Mouse (Mus musculus) heart, embryonic 12.5 days (tissue): ENCODE measurements at regions not wholly inside any gene's neighbourhood (a gene's known extent, or its start where the extent isn't known, plus 50 kb on each side); places are given as distances from the start of the nearest gene placed in this dataset.
A peak's percentile ranks its signal among the peaks of the same experiment; 100 is the strongest.

Source experiments
- ATAC-seq: fragments of 200-750 bp; cut with Nextera tagmentation; 2 replicates; pipeline ENCODE4 v1.8.0; 2017; ENCODE audit warnings: moderate TSS enrichment, moderate library complexity; ENCODE audit not compliant: insufficient number of reproducible peaks, low FRiP score
- H3K27ac ChIP-seq: fragments of 300-500 bp; sonication (generic); 2 replicates; pipeline ENCODE4 v1.5.1; 2016; ENCODE audit warnings: mild to moderate bottlenecking, moderate library complexity; ENCODE audit not compliant: poor library complexity, severe bottlenecking
- H3K27me3 ChIP-seq: fragments of 300-500 bp; sonication (generic); replicated peaks from 2 replicates; pipeline ENCODE4 v1.6.1; 2016; ENCODE audit warnings: mild to moderate bottlenecking, moderate library complexity
- H3K36me3 ChIP-seq: fragments of 300-500 bp; sonication (generic); 2 replicates; pipeline ENCODE4 v1.6.1; 2016; ENCODE audit warnings: mild to moderate bottlenecking, moderate library complexity
- H3K4me1 ChIP-seq: fragments of 300-500 bp; sonication (generic); replicated peaks from 2 replicates; pipeline ENCODE4 v1.6.1; 2016; ENCODE audit warnings: mild to moderate bottlenecking
- H3K4me2 ChIP-seq: fragments of 300-500 bp; sonication (generic); 2 replicates; pipeline ENCODE4 v1.6.1; 2016; ENCODE audit warnings: mild to moderate bottlenecking, moderate library complexity
- H3K4me3 ChIP-seq: fragments of 300-500 bp; sonication (generic); 2 replicates; pipeline ENCODE4 v1.5.1; 2016; ENCODE audit warnings: mild to moderate bottlenecking
- H3K9ac ChIP-seq: fragments of 300-500 bp; sonication (generic); 2 replicates; pipeline ENCODE4 v1.6.1; 2016; ENCODE audit warnings: mild to moderate bottlenecking, moderate library complexity
- H3K9me3 ChIP-seq: fragments of 300-500 bp; sonication (generic); replicated peaks from 2 replicates; pipeline ENCODE4 v1.6.1; 2016; ENCODE audit warnings: mild to moderate bottlenecking, moderate library complexity
- WGBS: fragments of 180-500 bp; shearing (Covaris S2); methylation state at CpG from one replicate; pipeline ENCODE4 v1.1.7; 2016; 5-methylcytosine and 5-hydroxymethylcytosine counted together

DNA sequence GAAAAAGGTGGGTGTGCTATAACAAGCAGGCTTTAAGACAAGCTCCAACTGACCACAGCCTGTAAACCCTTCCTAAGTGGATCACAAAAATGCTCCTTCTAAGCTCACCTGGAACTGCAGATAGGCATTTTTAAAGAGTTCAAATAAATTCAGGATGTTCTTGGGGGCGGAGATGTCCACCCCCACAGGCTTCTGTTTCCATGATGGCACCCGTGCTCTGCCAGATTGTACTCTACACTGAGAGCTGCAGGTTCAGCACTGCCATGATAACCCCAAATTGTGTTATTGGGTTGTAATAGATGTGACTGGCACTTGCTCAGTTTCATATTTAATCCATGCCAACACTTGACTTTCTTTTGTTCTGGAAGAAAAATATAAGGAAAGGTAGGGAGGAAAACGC lies 158.8 kb downstream of the Fam84b start:
- Histone ChIP-seq H3K4me1 (peaks cover 13% of the 10 kb centered on the region; the same call in 1 of the 2 replicates), H3K4me3 (no peak overlapping the region), H3K9me3 (no peaks in the 10 kb centered on the region), H3K4me2 (no peak overlapping the region), H3K27me3 (no peaks in the 10 kb centered on the region), H3K36me3 (no peaks in the 10 kb centered on the region), H3K9ac (no peak overlapping the region), H3K27ac (no peak overlapping the region)
- no peak for ATAC-seq
- 80% methylated on average over 3 of the region's 3 CpGs for WGBS

DNA sequence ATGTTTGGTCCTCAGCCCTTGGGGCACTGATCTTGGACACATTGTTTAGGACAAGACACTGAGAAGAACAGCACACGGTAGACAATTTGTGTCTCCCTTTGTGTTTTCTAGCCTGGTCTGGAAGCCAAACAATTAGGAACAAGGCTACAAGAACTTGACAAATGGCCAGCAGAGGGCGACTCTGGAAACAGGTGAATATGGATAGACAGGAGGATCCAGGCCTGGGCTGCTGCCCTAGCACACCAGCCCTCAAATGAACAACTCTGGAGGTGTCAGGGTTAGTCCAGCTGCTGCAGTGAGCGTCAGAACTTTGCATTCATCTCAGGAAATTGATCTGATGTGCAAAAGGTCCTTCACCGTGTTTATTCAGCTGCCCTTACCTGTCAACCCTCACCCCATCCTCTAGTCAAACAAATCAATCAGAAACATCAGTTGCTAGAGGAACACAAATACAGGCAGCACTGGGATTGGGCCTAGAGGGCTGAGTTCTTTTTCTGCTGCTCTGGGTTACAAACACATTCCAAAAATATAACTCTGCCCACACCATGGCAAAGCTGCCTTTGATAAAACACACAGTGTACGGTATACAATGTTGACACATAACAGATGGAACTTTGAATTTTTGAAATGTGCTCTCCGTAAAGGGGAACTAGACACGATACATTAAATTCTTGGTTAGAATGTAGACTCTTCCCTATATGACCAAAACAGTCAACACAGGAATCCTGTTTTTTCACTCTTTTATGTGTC lies 159.7 kb downstream of the Fam84b start:
- Histone ChIP-seq H3K9ac (no peak overlapping the region), H3K4me1 (peaks cover 13% of the 10 kb centered on the region; the same call in 1 of the 2 replicates), H3K27me3 (no peaks in the 10 kb centered on the region), H3K4me2 (no peak overlapping the region), H3K4me3 (no peak overlapping the region), H3K9me3 (no peaks in the 10 kb centered on the region), H3K36me3 (no peaks in the 10 kb centered on the region), H3K27ac (no peak overlapping the region)
- WGBS = 62% methylated on average over 7 of the region's 7 CpGs
- ATAC-seq = no peak

- Histone ChIP-seq H3K27ac (no peak overlapping the region), H3K36me3 (no peaks in the 10 kb centered on the region), H3K9me3 (no peaks in the 10 kb centered on the region), H3K27me3 (no peaks in the 10 kb centered on the region), H3K4me3 (no peak overlapping the region), H3K9ac (no peak overlapping the region), H3K4me2 (no peak overlapping the region), H3K4me1 (peaks cover 13% of the 10 kb centered on the region; the same call in 1 of the 2 replicates)
- WGBS = 31% methylated on average over 6 of the region's 6 CpGs
- ATAC-seq = no peak
Observed at GRCm38 (mm10) chr15:60692718-60693597, 160.6 kb downstream of the Fam84b start.

DNA sequence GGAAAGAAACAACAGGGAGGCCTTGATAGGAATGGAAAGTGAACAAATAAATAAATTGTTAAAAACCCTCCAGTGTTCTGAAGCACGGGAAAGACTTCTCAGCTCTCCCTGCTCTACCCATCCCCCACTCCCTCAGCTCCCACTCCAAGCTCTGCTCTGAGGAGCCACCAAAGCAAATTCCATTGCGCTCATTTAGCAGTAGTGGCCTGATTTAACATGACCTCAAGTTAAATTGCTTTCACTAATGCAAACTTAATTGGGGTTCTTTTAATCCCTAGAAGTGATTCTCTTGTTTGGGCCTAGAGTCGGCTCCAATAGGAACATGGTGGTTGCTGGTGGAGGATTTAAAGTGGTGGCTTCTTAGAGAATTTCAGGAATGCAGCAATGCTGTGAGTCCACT lies 161.4 kb downstream of the Fam84b start:
- Histone ChIP-seq H3K4me3 (no peak overlapping the region), H3K27ac (peak overlapping the region; percentile 58), H3K9ac (no peak overlapping the region), H3K4me1 (peaks cover 13% of the 10 kb centered on the region; the same call in 1 of the 2 replicates), H3K27me3 (no peaks in the 10 kb centered on the region), H3K4me2 (no peak overlapping the region), H3K9me3 (no peaks in the 10 kb centered on the region), H3K36me3 (no peaks in the 10 kb centered on the region)
- WGBS = 35% methylated on average over 3 of the region's 3 CpGs
- ATAC-seq = no peak

DNA sequence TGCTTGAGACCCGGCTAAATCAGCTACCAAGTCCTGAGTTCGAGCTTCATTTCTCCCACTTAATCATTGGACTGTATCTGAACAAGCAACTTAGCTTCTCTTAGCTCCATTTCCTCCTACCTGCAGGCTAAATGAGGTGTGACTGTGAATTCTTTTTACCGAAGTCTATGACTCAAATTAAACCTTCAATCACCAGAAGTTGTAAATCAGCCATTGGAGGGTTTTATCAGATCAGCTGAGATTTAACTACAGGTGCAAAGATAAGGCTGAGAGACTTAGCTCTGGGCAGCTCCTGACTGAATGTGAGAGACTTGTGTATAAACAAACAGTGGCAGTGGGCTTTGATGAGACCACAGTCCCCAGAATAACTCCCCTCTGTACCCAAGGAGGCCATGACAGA lies 176.2 kb downstream of the Fam84b start:
- no peak overlapping the region for H3K4me3 ChIP-seq
- H3K27ac ChIP-seq = no peak overlapping the region
- H3K9ac ChIP-seq = no peak overlapping the region
- no peak for ATAC-seq
- no peaks in the 10 kb centered on the region for H3K9me3 ChIP-seq
- no peaks in the 10 kb centered on the region for H3K36me3 ChIP-seq
- 70% methylated on average over 3 of the region's 3 CpGs for WGBS
- no peaks in the 10 kb centered on the region for H3K4me1 ChIP-seq
- no peaks in the 10 kb centered on the region for H3K27me3 ChIP-seq
- no peak overlapping the region for H3K4me2 ChIP-seq

GRCm38 (mm10) chr15:60657572-60657971 lies 196.0 kb downstream of the Fam84b start:
- Histone ChIP-seq H3K9me3 (no peaks in the 10 kb centered on the region), H3K4me1 (no peaks in the 10 kb centered on the region), H3K9ac (no peak overlapping the region), H3K4me2 (no peak overlapping the region), H3K36me3 (no peaks in the 10 kb centered on the region), H3K4me3 (no peak overlapping the region), H3K27me3 (no peaks in the 10 kb centered on the region), H3K27ac (no peak overlapping the region)
- WGBS = 65% methylated on average over 7 of the region's 7 CpGs
- ATAC-seq = no peak

DNA sequence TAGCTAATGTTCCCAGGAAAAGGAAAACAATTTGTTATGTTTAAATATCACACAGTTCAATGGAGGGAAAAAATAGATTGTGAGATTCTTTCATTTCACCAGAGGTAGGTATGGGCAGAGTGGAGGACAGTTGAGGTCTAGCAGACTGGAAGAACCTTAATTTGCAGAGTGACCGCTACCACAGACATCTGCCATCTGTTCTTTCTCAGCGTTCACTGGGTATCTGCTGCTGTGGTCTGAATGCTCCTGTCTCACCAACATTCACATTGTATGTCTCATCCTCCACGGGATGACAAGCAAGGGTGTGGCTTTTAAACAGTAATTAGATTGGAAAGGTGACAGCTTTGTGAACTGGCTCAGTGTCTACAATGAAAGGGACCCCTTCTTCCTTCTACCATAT lies 198.5 kb downstream of the Fam84b start:
- Histone ChIP-seq H3K36me3 (no peaks in the 10 kb centered on the region), H3K9ac (no peak overlapping the region), H3K4me2 (no peak overlapping the region), H3K4me3 (no peak overlapping the region), H3K4me1 (no peaks in the 10 kb centered on the region), H3K27ac (no peak overlapping the region), H3K9me3 (no peaks in the 10 kb centered on the region), H3K27me3 (no peaks in the 10 kb centered on the region)
- 51% methylated on average over 3 of the region's 3 CpGs for WGBS
- ATAC-seq = no peak

GRCm38 (mm10) chr15:60649252-60649651 lies 204.3 kb downstream of the Fam84b start:
- no peak overlapping the region for H3K27ac ChIP-seq
- no peak for ATAC-seq
- no peak overlapping the region for H3K4me3 ChIP-seq
- H3K4me1 ChIP-seq = no peaks in the 10 kb centered on the region
- no peaks in the 10 kb centered on the region for H3K9me3 ChIP-seq
- 93% methylated on average over 2 of the region's 2 CpGs for WGBS
- H3K36me3 ChIP-seq = no peaks in the 10 kb centered on the region
- H3K4me2 ChIP-seq = no peak overlapping the region
- no peak overlapping the region for H3K9ac ChIP-seq
- H3K27me3 ChIP-seq = no peaks in the 10 kb centered on the region

- H3K36me3 ChIP-seq = no peaks in the 10 kb centered on the region
- WGBS = 74% methylated on average over 1 of the region's 1 CpGs
- H3K27ac ChIP-seq = no peak overlapping the region
- H3K4me1 ChIP-seq = no peaks in the 10 kb centered on the region
- H3K9me3 ChIP-seq = no peaks in the 10 kb centered on the region
- ATAC-seq = no peak
- no peak overlapping the region for H3K4me3 ChIP-seq
- no peaks in the 10 kb centered on the region for H3K27me3 ChIP-seq
- no peak overlapping the region for H3K4me2 ChIP-seq
- no peak overlapping the region for H3K9ac ChIP-seq
Observed at GRCm38 (mm10) chr15:60641770-60642169, 211.8 kb downstream of the Fam84b start.

GRCm38 (mm10) chr15:60633457-60633850 lies 220.1 kb downstream of the Fam84b start:
- no peaks in the 10 kb centered on the region for H3K36me3 ChIP-seq

GRCm38 (mm10) chr15:60632789-60633456 lies 220.7 kb downstream of the Fam84b start:
- Histone ChIP-seq H3K4me3 (no peak overlapping the region), H3K27me3 (no peaks in the 10 kb centered on the region), H3K4me2 (no peak overlapping the region), H3K36me3 (no peaks in the 10 kb centered on the region), H3K9me3 (no peaks in the 10 kb centered on the region), H3K4me1 (no peaks in the 10 kb centered on the region), H3K9ac (no peak overlapping the region), H3K27ac (no peak overlapping the region)
- WGBS = 78% methylated on average over 4 of the region's 4 CpGs
- ATAC-seq = no peak

More at GRCm38 (mm10) chr15:60633457-60633850, 220.1 kb downstream of the Fam84b start:
- Histone ChIP-seq H3K4me3 (no peak overlapping the region), H3K27me3 (no peaks in the 10 kb centered on the region), H3K4me1 (no peaks in the 10 kb centered on the region), H3K9me3 (no peaks in the 10 kb centered on the region), H3K4me2 (no peak overlapping the region), H3K9ac (no peak overlapping the region), H3K27ac (no peak overlapping the region)
- ATAC-seq = no peak
- 73% methylated on average over 3 of the region's 3 CpGs for WGBS
